Mouse (Mus musculus) spleen, postnatal 14 days (tissue): ENCODE measurements around the gene Etv2.
A peak's percentile ranks its signal among the peaks of the same experiment; 100 is the strongest.

Source experiments
- DNase-seq, 2 experiments: peaks; one replicate each; pipeline ENCODE4 v3.0.0; 2021 to 2022; ENCODE audit warnings: low spot score in 2 of 2

Etv2 gene

GRCm38 (mm10) chr7:30588676-30589434, 46.8 kb downstream of the Etv2 start, which contains the start of gene Kmt2b:
Kmt2b (minus strand) TSS chr7:30588726.
- DNase-seq: peak; percentile 90 to 92

GRCm38 (mm10) chr7:30587842-30588667, 47.6 kb downstream of the Etv2 start:
- DNase-seq: peak; percentile 29 to 47

DNA sequence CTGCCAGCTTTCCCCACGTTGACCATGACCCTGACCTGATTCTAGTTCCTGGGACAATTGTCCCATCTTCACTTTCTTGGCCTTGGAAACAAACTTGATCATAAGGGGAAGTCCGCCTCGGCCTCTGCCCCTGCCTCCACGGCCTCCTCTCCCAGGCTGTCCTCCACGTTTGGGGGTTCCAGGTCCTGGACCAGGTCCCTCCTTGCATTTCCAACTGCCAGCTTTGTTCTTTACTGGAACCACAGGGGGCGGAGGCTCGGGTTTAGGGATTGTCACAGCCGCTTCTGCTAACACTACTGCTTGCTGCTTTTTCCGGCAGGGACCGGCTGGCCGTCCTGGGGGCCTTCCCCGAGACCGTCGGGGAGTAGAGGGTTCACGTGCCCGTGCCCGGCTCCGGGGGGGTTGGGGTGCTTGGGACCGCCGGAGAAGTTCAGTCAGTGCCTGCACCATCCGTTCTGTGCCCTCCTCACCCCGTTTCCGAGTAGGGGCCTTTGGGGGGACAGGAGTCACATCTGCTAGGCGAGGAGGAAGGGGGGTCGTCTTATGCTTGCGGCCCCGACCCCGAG, 49.1 kb downstream of the Etv2 start:
- DNase-seq: no peak

DNA sequence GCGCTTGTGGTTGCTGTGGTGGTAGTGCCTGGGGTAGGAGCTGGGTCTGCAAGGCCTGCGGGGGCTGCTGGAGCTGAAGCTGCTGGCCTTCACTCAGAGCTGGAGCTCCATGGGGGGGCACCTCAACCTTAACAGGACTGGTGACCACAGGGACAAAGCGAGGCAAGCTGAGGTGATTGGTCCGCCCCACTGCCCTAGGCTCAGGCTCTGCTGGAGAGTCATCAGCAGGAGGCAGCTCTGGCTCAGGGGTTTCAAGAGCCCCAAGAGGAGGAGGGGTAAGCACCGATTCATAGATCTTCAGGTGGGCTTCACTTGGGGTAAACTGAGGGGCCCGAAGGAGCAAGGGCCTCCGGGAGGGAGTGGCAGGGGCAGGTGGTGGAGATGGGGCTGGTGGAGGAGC, 50.5 kb downstream of the Etv2 start:
- no peak for DNase-seq

DNA sequence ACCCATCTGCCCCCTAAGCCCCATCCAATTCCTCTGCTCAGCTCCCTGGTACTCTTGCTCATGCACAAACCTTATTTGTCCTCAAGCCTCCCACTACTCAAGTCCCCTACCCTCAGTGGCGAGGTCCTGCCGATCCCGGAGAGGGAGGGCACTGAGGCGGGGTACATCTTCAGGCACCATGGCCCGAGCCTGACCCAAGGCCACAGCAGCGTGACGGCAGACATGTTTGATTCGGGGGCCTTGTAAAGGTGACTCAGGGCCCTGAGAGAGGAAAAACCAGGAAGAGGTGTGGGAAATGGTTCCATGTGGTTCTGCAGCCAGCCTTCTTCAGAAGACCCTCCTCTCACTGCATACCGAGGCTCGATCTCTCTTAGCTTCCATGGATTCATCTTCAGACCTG, 51.3 kb downstream of the Etv2 start:
- no peak for DNase-seq
